Mouse (Mus musculus): ENCODE measurements at regions not wholly inside any gene's neighbourhood (a gene's known extent, or its start where the extent isn't known, plus 50 kb on each side); places are given as distances from the start of the nearest gene placed in this dataset.

DNA sequence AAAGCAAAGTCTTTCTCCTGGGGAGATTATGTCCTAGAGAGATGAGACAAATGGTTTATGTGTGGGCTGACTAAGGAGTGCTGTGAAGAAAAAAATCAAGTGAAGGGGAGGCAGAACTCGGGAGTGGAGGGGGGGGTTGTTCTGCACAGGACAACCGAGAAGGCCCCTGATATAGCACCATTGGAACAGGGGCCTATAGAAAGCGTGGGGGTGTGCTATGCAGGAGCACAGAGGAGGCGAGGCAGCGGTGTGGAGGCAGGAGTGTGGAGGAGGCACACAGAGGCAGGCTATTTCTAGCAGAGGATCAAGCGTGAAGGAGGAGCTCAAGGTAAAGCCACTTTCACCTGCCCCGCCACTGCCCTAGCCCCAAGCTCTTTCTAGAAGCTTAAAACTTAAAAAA is 88.0 kb upstream of the Dapk1 start:
- DNase-seq (ENCODE audit: low read depth), result no peak

DNA sequence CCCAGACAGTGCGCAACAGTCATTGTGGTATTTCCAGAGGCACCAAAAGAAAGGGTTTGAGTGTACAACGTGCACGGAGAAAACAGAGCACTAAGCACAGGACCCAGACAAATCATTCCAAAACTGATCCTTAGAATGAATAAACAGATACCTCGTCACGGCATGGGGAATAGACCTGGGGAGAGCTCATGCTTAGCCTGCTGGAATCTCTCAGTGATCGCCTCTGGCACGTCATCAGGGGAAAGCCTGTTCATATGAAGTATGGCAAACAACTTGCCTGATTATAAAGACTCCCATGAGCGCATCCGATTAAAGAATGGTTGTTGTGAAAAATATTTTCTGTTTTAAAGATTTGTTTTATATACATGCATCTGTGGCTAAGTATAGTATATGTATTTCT is 86.9 kb upstream of the Dapk1 start:
- DNase-seq (ENCODE audit: low read depth), result no peak

DNA sequence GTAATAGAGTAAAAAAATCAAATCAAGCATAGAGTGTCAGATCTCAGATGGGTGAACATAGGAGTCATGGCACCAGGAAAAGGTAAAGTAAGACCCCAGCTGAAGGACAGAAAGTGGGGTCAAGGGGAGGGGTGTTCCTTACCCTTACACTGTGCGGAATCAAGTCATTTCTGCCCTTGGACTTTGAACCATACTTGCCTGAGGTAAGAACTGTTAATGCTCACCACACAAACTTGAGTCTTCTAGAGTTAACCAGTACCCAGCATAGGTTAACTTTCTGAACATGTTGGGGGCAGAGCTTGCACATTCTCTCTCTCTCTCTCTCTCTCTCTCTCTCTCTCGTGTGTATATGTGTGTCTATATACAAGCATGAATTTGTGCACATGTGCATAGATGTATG is 83.7 kb upstream of the Dapk1 start:
- DNase-seq (ENCODE audit: low read depth), result no peak

DNA sequence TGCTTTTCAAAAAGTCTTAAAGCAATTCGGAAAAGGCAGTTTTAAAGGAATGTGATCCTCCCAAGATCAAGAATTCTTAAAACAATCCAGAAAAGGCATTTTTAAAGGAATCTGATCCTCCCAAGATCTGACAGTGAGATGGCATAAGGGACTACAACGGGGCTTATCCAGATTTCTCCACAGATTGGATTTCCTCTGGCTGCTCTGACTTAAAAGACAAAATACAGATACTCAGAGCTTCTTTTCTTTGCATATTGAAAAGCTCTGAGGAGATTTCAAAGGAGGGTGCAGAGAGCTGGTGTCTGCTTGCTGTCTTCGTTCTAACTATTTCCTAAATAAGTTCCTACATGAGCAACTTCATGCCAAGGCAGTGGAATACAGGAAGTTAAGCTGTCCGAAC is 82.0 kb upstream of the Dapk1 start:
- no peak for DNase-seq (ENCODE audit: low read depth)

DNA sequence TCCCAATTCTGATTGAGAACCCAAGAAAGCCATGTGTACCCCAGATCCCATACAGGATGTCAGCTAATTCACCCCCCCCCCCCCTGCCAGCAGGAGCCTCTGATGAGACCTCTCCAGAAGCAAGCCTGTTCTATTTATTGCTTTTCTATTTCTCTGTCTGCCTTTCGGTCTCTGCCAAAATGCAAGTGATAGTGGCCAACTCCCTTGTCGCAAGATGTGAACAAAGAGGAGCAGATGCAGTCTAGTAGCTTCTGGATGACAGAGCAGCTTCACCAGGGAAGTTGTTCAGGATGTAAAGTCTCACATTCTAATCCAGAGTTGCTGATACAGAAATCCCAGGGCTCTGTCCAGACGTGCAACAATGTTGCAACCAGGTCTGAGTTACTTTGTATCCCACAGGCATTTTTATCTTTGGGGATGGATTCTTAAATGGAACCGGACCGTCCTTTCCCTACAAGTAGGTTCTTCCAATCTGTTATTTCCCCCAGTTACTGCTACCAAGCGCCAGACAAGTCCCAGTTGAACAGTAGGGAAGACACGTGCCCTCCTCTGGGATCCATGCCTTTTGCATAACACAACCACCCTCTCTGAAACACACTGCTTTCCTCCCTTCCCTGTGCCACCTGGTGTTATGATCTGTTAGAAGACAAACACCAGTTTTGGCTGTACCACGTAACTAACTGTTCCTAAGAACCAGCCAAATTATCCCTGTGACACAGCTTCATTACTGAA is 78.9 kb upstream of the Dapk1 start:
- DNase-seq (ENCODE audit: low read depth), result no peak

DNA sequence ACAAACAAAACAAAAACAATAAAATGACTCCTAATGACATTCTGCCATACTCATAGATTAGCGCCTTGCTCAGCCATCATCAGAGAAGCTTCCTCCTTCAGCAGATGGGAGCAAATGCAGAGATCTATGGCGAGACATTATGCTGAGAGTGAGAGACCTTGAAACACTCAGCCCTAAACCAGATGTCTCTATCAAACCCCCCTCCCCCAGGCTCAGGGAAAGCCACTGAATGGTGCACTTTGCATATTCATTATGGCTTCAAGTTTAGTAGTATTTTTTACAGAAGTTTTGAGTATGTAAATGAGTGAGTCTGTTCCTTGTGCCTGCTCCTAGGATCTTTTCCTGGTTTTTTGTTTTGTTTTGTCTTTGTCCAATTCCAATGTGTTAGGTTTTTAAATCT is 73.9 kb upstream of the Dapk1 start:
- DNase-seq (ENCODE audit: low read depth), result no peak

DNA sequence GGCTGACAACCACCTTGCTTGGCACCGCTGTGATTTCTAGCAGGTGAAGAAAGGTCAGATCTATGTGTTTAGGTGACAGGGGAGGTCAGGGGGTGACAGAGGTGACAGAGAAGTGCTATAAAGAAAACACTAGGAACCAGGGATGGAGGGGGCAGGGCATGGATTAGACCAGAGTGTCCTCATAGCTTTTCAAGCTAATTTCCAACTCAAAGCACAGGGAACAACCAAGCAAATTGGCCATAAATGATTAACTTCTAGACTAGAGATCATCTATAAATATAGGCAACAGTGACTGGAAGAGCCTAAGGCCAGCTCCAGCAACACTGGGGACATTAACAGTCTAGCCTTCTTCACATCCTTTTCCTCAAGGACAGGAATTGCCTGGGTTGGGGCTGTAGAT is 72.9 kb upstream of the Dapk1 start:
- DNase-seq (ENCODE audit: low read depth), result no peak

DNA sequence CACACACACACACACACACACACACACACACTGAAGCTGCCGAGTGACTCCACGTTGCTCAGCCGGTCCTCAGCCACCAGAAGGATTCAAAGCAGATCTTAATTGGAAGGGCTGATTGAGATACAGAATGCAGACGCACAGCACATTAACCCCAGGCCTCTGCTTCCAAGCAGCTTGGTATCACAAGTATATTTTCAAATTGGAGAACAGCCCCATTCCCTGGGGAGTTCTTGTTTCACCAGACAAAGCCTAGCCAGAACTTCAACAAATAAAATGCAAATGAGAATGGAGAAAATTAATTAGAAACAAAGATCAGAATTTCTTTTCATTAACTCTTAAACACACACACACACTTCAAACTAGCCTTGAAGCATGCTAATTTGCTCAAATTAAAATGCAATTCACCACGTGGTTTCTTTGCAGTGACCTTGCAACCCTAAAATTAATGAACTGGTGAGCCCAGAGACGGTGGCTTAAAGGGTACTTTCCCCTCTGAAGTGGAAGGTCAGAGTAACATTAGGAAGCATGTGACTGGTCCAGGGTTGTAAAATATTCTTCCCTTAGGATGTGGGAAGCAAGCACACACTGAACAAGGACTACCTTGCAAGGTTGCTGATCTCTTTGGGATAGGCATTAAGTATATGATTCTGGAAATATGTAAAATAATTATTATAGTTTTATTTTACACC is 72.2 kb upstream of the Dapk1 start:
- DNase-seq (ENCODE audit: low read depth), result no peak

DNA sequence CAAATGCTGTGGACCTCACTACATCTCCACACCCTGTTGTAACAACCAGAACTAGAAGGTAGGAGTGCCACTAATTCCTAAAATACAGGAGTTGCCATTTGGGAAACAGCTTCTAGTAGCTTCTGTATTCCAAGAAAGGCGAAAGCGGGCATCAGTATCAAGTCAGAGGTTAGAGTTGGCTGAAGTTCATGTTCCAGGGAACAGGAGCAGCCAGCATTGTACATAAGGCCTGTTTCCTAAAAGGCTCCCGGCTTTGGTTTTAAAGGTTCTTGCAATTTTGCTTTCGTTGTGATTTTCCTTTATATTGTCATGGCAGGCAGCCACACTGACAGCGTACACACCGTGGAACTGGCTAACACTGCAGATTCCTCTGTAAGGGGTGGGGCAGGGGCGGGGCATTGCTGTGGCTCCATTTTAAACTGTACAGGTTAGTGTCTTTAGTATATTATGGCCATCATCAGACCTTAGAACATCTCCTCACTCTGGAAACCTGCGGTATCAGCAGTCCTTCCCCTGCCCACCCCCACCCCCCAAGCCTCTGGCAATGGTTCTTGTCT is 67.8 kb upstream of the Dapk1 start:
- DNase-seq (ENCODE audit: low read depth), result no peak

DNA sequence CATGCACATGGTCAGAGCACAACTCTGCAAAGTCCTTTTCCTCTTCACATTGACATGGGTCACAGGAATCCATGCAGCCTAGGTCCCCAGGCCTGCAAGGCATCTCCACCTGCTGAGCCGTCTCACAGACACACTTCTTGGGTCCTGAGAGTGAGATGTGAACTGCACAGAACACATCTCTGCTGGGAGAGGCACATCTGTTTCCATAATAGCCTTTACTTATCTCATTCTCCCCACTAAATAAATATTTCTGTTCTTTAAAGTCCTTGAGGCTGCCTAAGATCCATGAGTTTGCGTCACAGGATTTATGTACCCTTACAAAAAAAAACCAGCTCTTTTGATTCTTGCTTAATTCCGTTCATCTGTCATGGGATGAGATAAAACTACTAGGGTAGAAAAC is 67.2 kb upstream of the Dapk1 start:
- no peak for DNase-seq (ENCODE audit: low read depth)

DNA sequence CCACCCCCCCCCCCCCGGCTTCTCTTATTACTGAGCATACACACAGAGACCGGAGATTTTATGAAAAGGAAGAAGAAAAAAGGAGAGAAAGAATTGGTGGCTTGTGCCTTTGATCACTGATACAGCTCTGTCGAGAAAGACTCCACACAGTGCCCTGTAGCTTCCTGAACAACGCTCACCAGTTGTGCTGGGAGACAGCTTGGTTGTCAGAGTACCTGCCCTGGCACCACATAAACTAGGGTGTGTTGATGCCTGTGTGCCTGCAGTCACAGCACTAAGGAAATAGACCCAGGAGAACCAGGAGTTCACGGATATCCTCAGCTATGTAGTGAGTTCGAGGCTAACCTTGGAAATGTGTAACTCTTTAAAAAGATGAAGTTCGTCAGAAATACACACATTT is 66.7 kb upstream of the Dapk1 start:
- no peak for DNase-seq (ENCODE audit: low read depth)

DNA sequence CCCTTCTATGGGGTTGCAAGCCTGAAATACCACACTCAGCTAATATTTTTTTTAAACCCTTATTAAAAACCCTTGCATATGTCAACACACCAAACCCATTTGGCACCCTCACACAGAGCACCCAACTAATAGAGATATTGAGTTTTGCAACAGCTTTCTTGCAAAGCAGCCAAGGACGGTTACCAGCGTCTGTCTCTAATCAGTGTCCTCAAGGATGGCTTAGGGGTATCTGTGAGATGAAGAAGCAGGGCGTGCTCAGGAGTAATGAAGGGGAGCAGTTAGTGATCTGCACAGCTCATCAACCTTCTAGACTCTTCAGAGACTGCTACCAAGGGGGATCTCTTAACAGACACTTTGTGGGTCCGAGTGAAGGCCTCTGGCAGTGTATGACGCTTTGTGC is 65.0 kb upstream of the Dapk1 start:
- no peak for DNase-seq (ENCODE audit: low read depth)

DNA sequence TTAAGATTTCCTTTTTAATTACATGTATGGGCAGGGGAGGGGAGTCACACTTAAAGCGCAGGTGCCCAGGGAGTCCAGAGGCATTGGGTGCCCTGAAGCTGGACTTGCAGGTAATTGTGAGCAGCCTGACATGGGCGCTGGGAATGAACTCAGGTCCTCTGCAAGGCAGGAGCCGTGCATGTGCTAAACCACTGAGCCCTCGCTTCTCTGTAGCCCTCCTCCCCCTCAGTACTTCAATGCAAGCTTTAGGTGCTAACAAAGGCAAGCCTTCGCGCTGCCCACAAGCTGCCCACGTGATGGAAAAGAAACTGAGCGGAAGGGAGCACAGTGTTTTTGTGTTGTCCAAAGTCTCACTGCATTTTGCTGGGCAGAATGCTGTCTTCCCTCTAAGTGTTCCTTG is 63.6 kb upstream of the Dapk1 start:
- DNase-seq (ENCODE audit: low read depth), result no peak

DNA sequence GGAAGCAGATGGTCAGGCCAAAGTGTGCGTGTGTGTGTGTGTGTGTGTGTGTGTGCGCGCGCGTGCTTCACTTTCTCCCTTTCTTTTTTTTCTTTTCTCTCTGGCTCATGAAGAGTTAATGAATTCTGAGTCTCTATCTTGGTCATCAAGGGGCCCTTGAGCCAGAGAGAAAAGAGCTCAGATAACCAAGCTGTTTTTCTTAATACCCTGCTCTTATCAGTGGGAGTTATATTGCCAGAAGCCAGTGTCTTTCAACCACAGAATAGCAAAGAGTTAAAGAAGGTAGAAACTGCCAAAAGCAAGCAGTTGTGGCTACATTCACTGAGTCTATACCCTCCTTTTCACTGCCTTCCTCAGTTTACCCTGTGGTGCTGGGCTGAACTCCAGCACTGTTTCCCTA is 60.6 kb upstream of the Dapk1 start:
- DNase-seq (ENCODE audit: low read depth), result no peak

DNA sequence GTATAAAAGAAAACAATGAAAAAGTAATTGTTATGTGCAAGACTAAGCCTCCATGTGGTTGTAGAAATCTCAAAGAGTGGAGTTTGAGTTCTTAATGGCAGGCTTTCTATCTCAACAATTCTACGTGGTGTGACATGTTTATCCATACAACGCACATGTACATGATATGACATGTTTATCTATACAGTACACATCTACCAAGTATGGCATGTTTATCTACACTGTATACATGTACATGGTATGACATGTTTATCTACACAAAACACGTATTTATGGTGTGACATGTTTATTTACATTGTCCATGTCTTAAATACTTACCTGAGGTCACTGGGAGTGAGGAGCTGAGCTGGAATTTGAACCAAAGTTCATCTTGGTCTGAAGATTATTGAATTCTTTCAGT is 57.4 kb upstream of the Dapk1 start:
- DNase-seq (ENCODE audit: low read depth), result no peak

DNA sequence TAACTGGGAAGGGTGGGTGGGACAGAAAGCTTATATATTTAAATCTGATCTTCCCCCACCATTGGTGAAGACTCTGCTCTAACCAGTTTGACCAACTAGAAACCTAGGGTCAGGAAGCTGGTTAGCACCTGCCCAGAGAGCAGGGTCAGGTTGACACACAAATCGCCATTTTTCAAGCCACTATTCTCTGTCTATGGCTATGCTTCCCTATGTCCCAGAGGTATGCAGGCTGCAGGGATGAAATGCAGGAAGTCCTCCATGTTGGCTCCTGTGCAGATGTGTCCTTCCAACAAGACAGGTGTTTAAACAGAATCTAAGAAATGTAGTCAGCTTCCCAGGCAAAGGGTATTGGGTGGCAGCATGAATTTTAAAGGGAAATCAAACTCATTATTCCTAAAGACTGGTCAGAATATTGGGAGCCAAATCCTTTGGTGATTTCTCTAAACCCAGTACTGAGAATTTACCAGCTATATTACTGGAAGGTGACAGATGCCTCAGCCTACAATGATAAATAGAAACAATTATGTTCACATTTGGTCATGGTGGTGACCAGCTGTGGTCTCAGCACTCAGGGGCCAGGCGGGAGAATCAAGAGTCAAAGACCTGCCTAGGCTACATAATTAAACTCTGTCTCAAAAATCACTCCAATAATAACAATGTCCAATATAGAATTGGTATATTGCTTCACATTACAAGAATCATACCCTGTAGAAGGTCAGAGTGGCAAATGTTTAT is 55.6 kb upstream of the Dapk1 start:
- DNase-seq (ENCODE audit: low read depth), result no peak

All from fibroblast of lung, adult 2 months (primary cell).